Comparison of ENCODE assay signal across 8 mouse cellular contexts in genomic region chr16:55838510-55839474, GRCm38 (mm10). TPM values are rescaled to one million over a fixed set of nuclear protein-coding genes. Genes with fewer than 3 reads are reported as not detected.
DNase-seq lines count a peak whose midpoint lies in the region; ATAC-seq and TF ChIP-seq lines count a peak whose summit lies in the region.

Nfkbiz (minus strand) TSS chr16:55838899.

- peak; percentile 91 for DNase-seq in adipocyte (ENCODE audit: low spot score)
- peak; percentile 64 to 81 for DNase-seq in cerebellum, postnatal 4 days (ENCODE audit: low spot score in 2 of 2)
- DNase-seq in gastrocnemius, adult 2 months, result peak; percentile 93
- DNase-seq in hindbrain, postnatal 0 days (ENCODE audit: low spot score), result peak; percentile 87
- peak; percentile 52 to 73 for DNase-seq in left cerebral cortex, postnatal 14 days (ENCODE audit: low spot score in 2 of 2)
- DNase-seq in right cerebral cortex, postnatal 14 days, result peak; percentile 69
- peak; percentile 83 for DNase-seq in urinary bladder, postnatal 36 days (ENCODE audit: low spot score in 2 of 2)

- H3K4me3 ChIP-seq in gastrocnemius, adult 2 months, result peak within 1 kb of the TSS; percentile 86
- peak within 1 kb of the TSS; percentile 69 for H3K4me3 ChIP-seq in hindbrain, postnatal 0 days (ENCODE audit: low read length)

- peak; percentile 95 for ATAC-seq in hindbrain, postnatal 0 days
- ATAC-seq in megakaryocyte-erythroid progenitor cell, adult 5-6 weeks (replicated peaks; ENCODE audit: low FRiP score, low TSS enrichment, poor library complexity, severe bottlenecking), result peak; percentile 92

- H3K4me1 ChIP-seq in hindbrain, postnatal 0 days (ENCODE audit: insufficient read depth, low read length), result no peaks in the 10 kb centered on the region; the same call in 1 of the 2 replicates

- intact Hi-C loops in gastrocnemius, adult 2 months (cut with DNase I), result loop anchor here (2.0 kb wide), 1 partner anchor 16 kb away; no protein-coding TSS in a partner anchor
- intact Hi-C loops in left cerebral cortex, postnatal 14 days (cut with DNase I), result no loop called here

- no peak for TF ChIP-seq CTCF in gastrocnemius, adult 2 months (IDR thresholded peaks at IDR 0.05)
- TF ChIP-seq CTCF in hindbrain, postnatal 0 days (IDR thresholded peaks at IDR 0.05; ENCODE audit: low read depth), result peak; percentile 3; the same call in 1 of the 2 replicates

- no peaks in the 10 kb centered on the region for H3K27me3 ChIP-seq in hindbrain, postnatal 0 days (ENCODE audit: insufficient read depth, low read length)

- under 1% methylated on average over 40 of the region's 40 CpGs for WGBS in hindbrain, postnatal 0 days

- H3K9ac ChIP-seq in hindbrain, postnatal 0 days (replicated peaks; ENCODE audit: low read length), result peak within 1 kb of the TSS; percentile 65

- peak within 1 kb of the TSS; percentile 97 for H3K27ac ChIP-seq in gastrocnemius, adult 2 months
- peak within 1 kb of the TSS; percentile 80 for H3K27ac ChIP-seq in hindbrain, postnatal 0 days

- H3K9me3 ChIP-seq in hindbrain, postnatal 0 days (ENCODE audit: low read length), result no peaks in the 10 kb centered on the region

- H3K4me2 ChIP-seq in hindbrain, postnatal 0 days (ENCODE audit: low read depth, low read length), result peak within 1 kb of the TSS; percentile 78

- H3K36me3 ChIP-seq in hindbrain, postnatal 0 days (ENCODE audit: insufficient read depth, low read length), result peaks cover 3% of the 10 kb centered on the region; the same call in 1 of the 2 replicates

RNA-seq across cellular contexts. Expression of gene Nfkbiz, which starts in this region (rescaled TPM):
- total RNA-seq in gastrocnemius, adult 2 months (2021), result 1 to 10 TPM; 1.1 TPM
- total RNA-seq in hindbrain, postnatal 0 days (2014; rRNA removed), result 3.0 and 3.3 TPM in 2 replicates
- polyA plus RNA-seq in hindbrain, postnatal 0 days (2015; fragmentation: Nextera tagmentation; extraction: Ambion mirVana), result 1.4 and 1.6 TPM in 2 replicates
- 1 to 10 TPM; 3.1 to 3.5 TPM for total RNA-seq in left cerebral cortex, postnatal 14 days (2021)
- 3.5 and 4.9 TPM in 2 replicates for total RNA-seq in megakaryocyte-erythroid progenitor cell, adult 5-6 weeks (2014; fragmentation: Nextera tagmentation)
- 6.1 and 9.4 TPM in 2 replicates for total RNA-seq in megakaryocyte-erythroid progenitor cell, adult 5-6 weeks (2017)

Comparison
In these comparisons a context has a peak if more than half of its experiments do, and no peak if none do; other contexts are left out.
1. Peak in every context shown above with its lines: DNase-seq, ATAC-seq, H3K4me3 ChIP-seq and H3K27ac ChIP-seq.